Mouse (Mus musculus) E14TG2a.4 (cell line): ENCODE results near the gene Sipa1l1.

Experiments
- H3K27me3 ChIP-seq: 2 replicates; pipeline ENCODE4 v1.6.1; 2014; ENCODE audit warnings: low read length, control low read depth; ENCODE audit not compliant: insufficient read depth
- H3K36me3 ChIP-seq: 2 replicates; pipeline ENCODE4 v1.6.1; 2014; ENCODE audit warnings: low read length, control low read depth; ENCODE audit not compliant: insufficient read depth
- H3K4me1 ChIP-seq: replicated peaks from 2 replicates; pipeline ENCODE4 v1.6.1; 2014; ENCODE audit warnings: low read depth, low read length, control low read depth
- H3K4me3 ChIP-seq: replicated peaks from 2 replicates; pipeline ENCODE4 v1.5.1; 2014; ENCODE audit warnings: mild to moderate bottlenecking, low read length
- H3K9me3 ChIP-seq: 2 replicates; pipeline ENCODE4 v1.6.1; 2014; ENCODE audit warnings: low read length, control low read depth
- CTCF ChIP-seq: conservative IDR thresholded peaks from 2 replicates; pipeline ENCODE4 v1.5.1; 2014; ENCODE audit warnings: low read length
- NANOG ChIP-seq: IDR thresholded peaks from 2 replicates; pipeline ENCODE4 v1.6.1; 2014; ENCODE audit warnings: borderline replicate concordance, low read length, mixed read lengths
- POU5F1 ChIP-seq: IDR thresholded peaks from 2 replicates; pipeline ENCODE4 v1.6.1; 2014; ENCODE audit warnings: low read length, borderline replicate concordance

Gene Sipa1l1

GRCm38 (mm10) chr12:82409686-82410472, 240.8 kb downstream of the Sipa1l1 start:
- Histone ChIP-seq H3K4me1 (no peaks in the 10 kb centered on the region), H3K36me3 (peaks cover 17% of the 10 kb centered on the region; the same call in 1 of the 2 replicates), H3K9me3 (no peaks in the 10 kb centered on the region), H3K27me3 (no peaks in the 10 kb centered on the region), H3K4me3 (no peak overlapping the region)
- no peak for TF ChIP-seq CTCF
- no peak for TF ChIP-seq NANOG
- TF ChIP-seq POU5F1: no peak

GRCm38 (mm10) chr12:82412291-82413032, 243.3 kb downstream of the Sipa1l1 start:
- Histone ChIP-seq H3K9me3 (no peaks in the 10 kb centered on the region), H3K36me3 (peaks cover 21% of the 10 kb centered on the region), H3K4me3 (no peak overlapping the region), H3K27me3 (no peaks in the 10 kb centered on the region), H3K4me1 (no peaks in the 10 kb centered on the region)
- TF ChIP-seq NANOG (no peak), CTCF (no peak), POU5F1 (no peak)

- Histone ChIP-seq H3K36me3 (peaks cover 32% of the 10 kb centered on the region), H3K4me3 (no peak overlapping the region), H3K27me3 (no peaks in the 10 kb centered on the region), H3K9me3 (no peaks in the 10 kb centered on the region), H3K4me1 (no peaks in the 10 kb centered on the region)
- TF ChIP-seq NANOG (no peak), POU5F1 (no peak), CTCF (no peak)
Observed at GRCm38 (mm10) chr12:82415690-82416364, 246.7 kb downstream of the Sipa1l1 start.

- no peaks in the 10 kb centered on the region for H3K4me1 ChIP-seq
- H3K36me3 ChIP-seq: peaks cover 57% of the 10 kb centered on the region
- no peak overlapping the region for H3K4me3 ChIP-seq
- TF ChIP-seq NANOG (no peak), POU5F1 (no peak), CTCF (no peak)
- H3K9me3 ChIP-seq: no peaks in the 10 kb centered on the region
- no peaks in the 10 kb centered on the region for H3K27me3 ChIP-seq
Observed at GRCm38 (mm10) chr12:82419027-82419426, 249.9 kb downstream of the Sipa1l1 start.

GRCm38 (mm10) chr12:82424783-82425182, 255.7 kb downstream of the Sipa1l1 start:
- Histone ChIP-seq H3K9me3 (no peaks in the 10 kb centered on the region), H3K4me1 (0 out of 2 replicates have a peak, but pooled peaks cover 7% of the 10 kb centered on the region), H3K36me3 (peaks cover 64% of the 10 kb centered on the region), H3K27me3 (no peaks in the 10 kb centered on the region), H3K4me3 (peak overlapping the region; percentile 65)
- TF ChIP-seq NANOG (no peak), CTCF (no peak), POU5F1 (no peak)

- H3K9me3 ChIP-seq: no peaks in the 10 kb centered on the region
- H3K4me1 ChIP-seq: 0 out of 2 replicates have a peak, but pooled peaks cover 7% of the 10 kb centered on the region
- H3K36me3 ChIP-seq: peaks cover 58% of the 10 kb centered on the region
- no peak overlapping the region for H3K4me3 ChIP-seq
- TF ChIP-seq NANOG (no peak), POU5F1 (no peak), CTCF (no peak)
- H3K27me3 ChIP-seq: no peaks in the 10 kb centered on the region
Observed at GRCm38 (mm10) chr12:82425853-82426252, 256.7 kb downstream of the Sipa1l1 start.

GRCm38 (mm10) chr12:82427416-82427815, 258.3 kb downstream of the Sipa1l1 start:
- Histone ChIP-seq H3K9me3 (no peaks in the 10 kb centered on the region), H3K4me1 (0 out of 2 replicates have a peak, but pooled peaks cover 7% of the 10 kb centered on the region), H3K36me3 (peaks cover 50% of the 10 kb centered on the region), H3K27me3 (no peaks in the 10 kb centered on the region), H3K4me3 (no peak overlapping the region)
- TF ChIP-seq CTCF: no peak
- no peak for TF ChIP-seq POU5F1
- TF ChIP-seq NANOG: no peak

- H3K9me3 ChIP-seq: no peaks in the 10 kb centered on the region
- no peak for TF ChIP-seq NANOG
- TF ChIP-seq POU5F1: no peak
- TF ChIP-seq CTCF: no peak
- peaks cover 11% of the 10 kb centered on the region; the same call in 1 of the 2 replicates for H3K4me1 ChIP-seq
- peaks cover 51% of the 10 kb centered on the region for H3K36me3 ChIP-seq
- H3K27me3 ChIP-seq: no peaks in the 10 kb centered on the region
- H3K4me3 ChIP-seq: no peak overlapping the region
Observed at GRCm38 (mm10) chr12:82428466-82428865, 259.3 kb downstream of the Sipa1l1 start.
